Mouse (Mus musculus): ENCODE measurements at regions not wholly inside any gene's neighbourhood (a gene's known extent, or its start where the extent isn't known, plus 50 kb on each side); places are given as distances from the start of the nearest gene placed in this dataset.

DNA sequence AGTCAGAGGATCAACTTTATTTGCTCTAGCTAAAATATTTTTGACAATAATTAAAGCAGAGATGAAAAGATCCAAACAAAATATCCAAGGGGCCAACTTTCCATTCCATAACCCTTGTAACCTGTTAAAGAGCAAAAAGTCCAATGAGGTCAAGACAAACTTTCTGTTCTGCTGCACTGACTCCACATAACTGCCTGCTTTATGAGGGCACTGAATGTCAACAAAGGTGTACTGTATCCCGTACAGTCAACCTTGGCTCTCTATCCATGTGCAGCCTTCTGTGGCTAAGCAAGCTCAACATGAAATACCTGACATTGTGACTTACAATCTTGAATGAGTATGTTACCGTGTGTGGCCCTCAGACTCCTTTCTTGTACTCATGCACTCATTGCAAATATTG, 166.3 kb downstream of the Pfkfb3 start:
- intact Hi-C loops (cut with DNase I) = no loop called here
- no peak overlapping the region for H3K4me3 ChIP-seq
- H3K27ac ChIP-seq = no peak overlapping the region
- DNase-seq (ENCODE audit: extremely low spot score in 1 of 2, low spot score in 2 of 2) = no peak
- TF ChIP-seq CTCF (IDR thresholded peaks at IDR 0.05) = no peak

DNA sequence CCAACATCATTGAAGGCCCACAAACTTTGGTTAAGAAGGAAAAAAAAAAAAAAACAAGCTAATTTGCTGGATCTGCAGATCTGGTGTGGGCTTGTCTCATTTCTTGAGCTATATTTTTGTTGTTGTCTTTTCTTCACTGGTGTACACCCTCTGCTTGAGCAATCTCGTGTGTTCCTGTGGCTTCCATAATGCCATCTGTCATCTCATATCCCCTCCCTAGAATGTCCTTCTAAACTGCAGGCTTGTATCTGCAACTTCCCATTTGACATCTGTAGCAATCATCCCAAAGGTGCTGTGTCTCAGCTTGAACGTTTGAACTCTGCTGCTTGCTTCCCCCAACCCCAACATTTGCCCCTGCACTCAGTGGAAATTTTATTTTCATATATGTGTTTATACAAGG, 170.1 kb downstream of the Pfkfb3 start:
- intact Hi-C loops (cut with DNase I) = no loop called here
- DNase-seq (ENCODE audit: extremely low spot score in 1 of 2, low spot score in 2 of 2) = no peak

DNA sequence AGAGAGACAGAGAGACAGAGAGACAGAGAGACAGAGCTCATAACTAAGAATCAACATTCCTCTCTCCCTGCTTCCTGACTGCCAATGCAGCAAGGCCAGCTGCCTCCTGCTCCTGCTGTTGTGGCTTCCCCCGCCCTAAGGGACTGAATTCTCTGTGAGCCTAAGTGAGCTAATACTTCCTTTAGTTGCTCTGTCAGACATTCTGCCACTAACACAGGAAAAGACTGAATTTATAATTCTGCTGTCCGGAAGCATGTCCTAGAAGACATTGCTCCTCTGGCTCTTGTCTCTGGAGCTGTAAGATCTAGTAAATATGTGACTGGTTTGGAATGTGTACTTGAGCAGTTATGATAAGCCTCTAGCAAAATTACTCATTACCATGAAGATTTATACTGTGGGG, 176.7 kb downstream of the Pfkfb3 start:
- Histone ChIP-seq H3K27ac (no peak overlapping the region), H3K4me3 (no peak overlapping the region)
- no peak for DNase-seq (ENCODE audit: extremely low spot score in 1 of 2, low spot score in 2 of 2)
- intact Hi-C loops (cut with DNase I) = no loop called here
- TF ChIP-seq CTCF (IDR thresholded peaks at IDR 0.05) = no peak

More for the DNA sequence above, 170.1 kb downstream of the Pfkfb3 start:
- Histone ChIP-seq H3K4me3 (no peak overlapping the region), H3K27ac (no peak overlapping the region)
- no peak for TF ChIP-seq CTCF (IDR thresholded peaks at IDR 0.05)

DNA sequence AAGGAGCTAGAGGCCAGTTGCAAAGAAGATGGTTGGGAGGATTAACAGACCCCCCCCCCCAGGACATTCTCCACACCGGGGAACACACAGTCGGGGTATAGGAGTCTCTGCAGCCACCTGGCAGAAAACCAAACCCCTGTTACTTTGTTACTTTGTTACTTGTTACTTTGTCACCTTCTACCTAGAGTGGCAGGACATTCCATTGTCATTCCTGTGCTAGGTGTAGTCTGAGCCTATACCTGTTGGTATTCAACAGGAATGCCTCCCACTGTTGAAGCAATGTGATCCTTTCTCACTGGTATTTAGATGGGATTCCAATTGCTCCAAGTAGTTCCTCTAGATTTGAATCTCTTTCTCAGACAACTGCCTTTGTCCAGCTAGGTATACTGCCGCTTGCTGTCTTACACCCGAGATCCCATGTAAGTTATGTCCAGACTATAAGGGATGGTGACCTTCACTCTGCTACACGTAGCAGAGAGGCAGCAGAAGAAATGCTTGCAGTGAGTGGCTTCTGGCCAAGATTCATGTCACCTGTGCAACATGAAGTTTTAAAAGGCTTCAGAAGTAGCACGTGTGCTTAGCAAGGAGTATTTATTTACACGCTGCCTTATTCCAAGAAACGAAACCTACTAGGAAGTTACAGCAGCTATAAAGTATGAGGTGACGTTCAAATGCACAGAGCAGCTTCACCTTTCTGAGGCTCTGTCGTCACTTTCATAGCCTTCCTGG, 178.0 kb downstream of the Pfkfb3 start:
- H3K4me3 ChIP-seq = no peak overlapping the region
- TF ChIP-seq CTCF (IDR thresholded peaks at IDR 0.05) = no peak
- intact Hi-C loops (cut with DNase I) = no loop called here
- H3K27ac ChIP-seq = no peak overlapping the region
- DNase-seq (ENCODE audit: extremely low spot score in 1 of 2, low spot score in 2 of 2) = no peak

DNA sequence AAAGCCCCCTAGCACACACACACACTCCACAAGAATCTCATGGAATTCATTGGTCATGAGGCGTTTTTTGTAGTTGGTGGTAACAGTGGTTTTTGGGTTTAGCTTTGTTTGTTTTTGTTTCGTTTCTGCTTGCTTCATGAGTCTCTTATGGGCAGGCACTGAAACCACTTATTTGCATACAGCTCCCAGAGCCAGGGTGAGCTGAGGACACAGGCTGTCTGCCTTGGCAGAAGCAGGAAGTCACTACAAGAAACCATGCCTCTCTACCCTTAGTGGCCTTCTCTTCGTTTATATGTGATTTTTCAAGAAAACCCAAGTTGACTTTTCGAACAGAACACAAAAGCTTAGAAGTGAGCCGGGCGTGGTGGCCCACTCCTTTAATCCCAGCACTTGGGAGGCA, 178.8 kb downstream of the Pfkfb3 start:
- Histone ChIP-seq H3K27ac (no peak overlapping the region), H3K4me3 (no peak overlapping the region)
- no peak for DNase-seq (ENCODE audit: extremely low spot score in 1 of 2, low spot score in 2 of 2)
- no peak for TF ChIP-seq CTCF (IDR thresholded peaks at IDR 0.05)
- intact Hi-C loops (cut with DNase I) = no loop called here

DNA sequence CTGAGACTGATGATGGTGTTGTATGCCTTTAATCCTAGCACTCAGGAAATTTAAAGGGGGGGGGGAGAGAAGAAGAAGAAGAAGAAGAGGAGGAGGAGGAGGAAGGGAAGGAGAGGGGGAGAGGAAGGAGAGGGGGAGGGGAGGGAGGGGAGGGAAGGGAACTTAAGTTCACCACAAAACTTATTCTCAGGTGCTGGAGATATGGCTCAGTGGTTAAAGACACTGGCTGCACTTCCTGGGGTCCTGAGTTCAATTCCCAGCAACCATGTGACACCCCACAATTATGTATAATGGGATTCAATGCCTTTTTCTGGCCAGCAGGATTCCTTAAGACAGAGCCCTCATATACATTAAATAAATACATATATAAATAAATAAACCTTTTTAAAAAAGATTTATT, 183.6 kb downstream of the Pfkfb3 start:
- Histone ChIP-seq H3K27ac (no peak overlapping the region), H3K4me3 (no peak overlapping the region)
- DNase-seq (ENCODE audit: extremely low spot score in 1 of 2, low spot score in 2 of 2) = no peak
- intact Hi-C loops (cut with DNase I) = no loop called here
- no peak for TF ChIP-seq CTCF (IDR thresholded peaks at IDR 0.05)

DNA sequence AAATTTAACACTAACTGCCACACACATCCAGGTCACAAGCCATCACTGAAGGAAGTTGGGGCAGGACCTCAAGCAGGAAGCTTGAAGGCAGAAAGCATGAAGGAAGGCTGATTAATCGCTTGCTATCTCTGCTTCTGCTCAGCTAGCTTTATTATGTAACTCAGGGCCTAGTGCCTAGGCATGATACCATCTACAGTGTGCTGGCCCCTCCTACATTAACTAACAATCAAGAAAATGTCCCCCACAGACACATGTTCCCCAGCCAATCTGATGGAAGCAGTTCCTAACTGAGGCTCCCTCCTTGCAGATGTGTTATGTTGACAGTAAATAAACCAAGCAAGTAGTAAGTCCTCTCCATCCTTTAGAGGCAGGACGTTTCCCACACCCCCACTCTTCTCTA, 186.6 kb downstream of the Pfkfb3 start:
- DNase-seq (ENCODE audit: extremely low spot score in 1 of 2, low spot score in 2 of 2) = no peak
- intact Hi-C loops (cut with DNase I) = no loop called here
- H3K27ac ChIP-seq = no peak overlapping the region
- no peak overlapping the region for H3K4me3 ChIP-seq
- no peak for TF ChIP-seq CTCF (IDR thresholded peaks at IDR 0.05)

DNA sequence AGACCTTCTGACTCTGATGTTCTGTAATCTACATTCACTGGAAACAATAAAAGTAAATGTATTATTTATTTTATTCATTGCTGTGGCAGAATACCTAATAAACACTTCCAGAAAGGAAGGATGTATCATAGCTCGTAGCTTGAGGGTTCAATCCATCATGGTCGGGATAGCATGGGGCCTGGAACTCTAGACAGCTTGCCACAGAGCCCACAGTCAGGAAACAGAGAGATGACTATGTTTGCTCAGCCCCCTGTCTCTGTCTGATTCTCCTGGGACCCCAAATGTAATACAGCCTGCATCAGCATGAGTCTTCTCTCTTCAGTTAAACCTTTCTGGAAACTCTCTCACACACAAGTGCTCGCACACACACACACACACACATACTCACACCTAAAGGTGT, 188.1 kb downstream of the Pfkfb3 start:
- DNase-seq (ENCODE audit: extremely low spot score in 1 of 2, low spot score in 2 of 2) = no peak
- intact Hi-C loops (cut with DNase I) = no loop called here
- Histone ChIP-seq H3K27ac (no peak overlapping the region), H3K4me3 (no peak overlapping the region)
- no peak for TF ChIP-seq CTCF (IDR thresholded peaks at IDR 0.05)

DNA sequence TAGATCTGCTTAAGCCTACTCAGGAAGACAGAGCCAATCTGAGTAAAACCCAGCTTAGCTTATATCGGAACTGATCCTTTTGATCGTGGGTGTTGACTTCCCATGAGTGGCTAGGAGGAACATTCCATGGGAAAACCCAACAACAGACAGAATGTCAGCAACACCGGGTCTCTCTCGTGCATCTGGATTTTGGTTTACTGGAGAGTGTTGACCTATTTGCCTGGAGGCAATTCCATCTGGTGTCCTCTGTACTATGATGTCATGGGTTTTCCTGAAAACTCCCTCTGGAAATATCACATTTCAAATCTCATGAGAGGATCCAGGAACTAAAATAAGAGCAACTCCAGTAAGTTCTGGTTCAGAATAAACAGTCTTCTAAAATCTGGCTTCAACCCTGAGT, 188.5 kb downstream of the Pfkfb3 start:
- DNase-seq (ENCODE audit: extremely low spot score in 1 of 2, low spot score in 2 of 2) = no peak
- TF ChIP-seq CTCF (IDR thresholded peaks at IDR 0.05) = no peak
- no peak overlapping the region for H3K27ac ChIP-seq
- intact Hi-C loops (cut with DNase I) = no loop called here
- no peak overlapping the region for H3K4me3 ChIP-seq

DNA sequence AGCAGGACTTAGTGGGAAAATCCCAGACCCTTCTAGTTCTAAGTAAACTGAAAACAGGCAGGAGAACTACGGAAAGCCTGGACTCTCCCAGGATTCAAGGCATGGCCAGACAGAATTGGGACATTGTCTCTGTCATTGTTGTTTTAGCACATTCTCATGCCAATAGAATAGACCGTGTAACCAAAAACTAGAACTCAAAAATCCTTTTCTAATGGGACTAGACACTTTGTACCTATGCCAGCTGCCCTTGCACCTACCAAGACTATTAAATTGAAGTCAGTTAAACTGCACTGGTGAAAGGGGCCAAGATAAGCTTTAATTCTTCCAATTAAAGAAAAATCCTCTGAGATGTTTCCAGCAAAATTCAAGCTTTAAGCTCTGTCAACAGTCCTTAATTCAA, 189.8 kb downstream of the Pfkfb3 start:
- no peak for TF ChIP-seq CTCF (IDR thresholded peaks at IDR 0.05)

DNA sequence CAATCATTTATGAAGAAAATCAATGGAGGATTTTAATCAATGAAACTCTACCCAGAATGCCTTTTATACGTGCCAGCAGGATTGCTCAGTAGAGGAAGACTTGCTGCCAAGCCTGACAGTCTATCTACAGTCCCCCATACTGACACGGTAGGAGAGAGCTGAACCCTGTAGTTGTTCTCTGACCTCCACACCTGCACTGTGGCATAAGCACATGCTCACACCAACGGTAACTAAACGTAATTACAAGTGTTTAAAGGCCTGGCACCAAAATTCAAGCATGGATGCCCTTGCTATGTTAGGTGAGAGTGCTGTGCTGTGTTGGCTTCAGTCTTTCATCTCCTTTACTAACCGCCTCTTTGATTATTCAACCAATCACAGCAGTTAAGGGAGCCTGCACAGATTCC, 190.8 kb downstream of the Pfkfb3 start:
- Histone ChIP-seq H3K4me3 (no peak overlapping the region), H3K27ac (no peak overlapping the region)
- intact Hi-C loops (cut with DNase I) = no loop called here
- DNase-seq (ENCODE audit: extremely low spot score in 1 of 2, low spot score in 2 of 2) = no peak
- no peak for TF ChIP-seq CTCF (IDR thresholded peaks at IDR 0.05)

More for the DNA sequence above, 189.8 kb downstream of the Pfkfb3 start:
- intact Hi-C loops (cut with DNase I) = no loop called here
- H3K4me3 ChIP-seq = no peak overlapping the region
- no peak overlapping the region for H3K27ac ChIP-seq
- no peak for DNase-seq (ENCODE audit: extremely low spot score in 1 of 2, low spot score in 2 of 2)

DNA sequence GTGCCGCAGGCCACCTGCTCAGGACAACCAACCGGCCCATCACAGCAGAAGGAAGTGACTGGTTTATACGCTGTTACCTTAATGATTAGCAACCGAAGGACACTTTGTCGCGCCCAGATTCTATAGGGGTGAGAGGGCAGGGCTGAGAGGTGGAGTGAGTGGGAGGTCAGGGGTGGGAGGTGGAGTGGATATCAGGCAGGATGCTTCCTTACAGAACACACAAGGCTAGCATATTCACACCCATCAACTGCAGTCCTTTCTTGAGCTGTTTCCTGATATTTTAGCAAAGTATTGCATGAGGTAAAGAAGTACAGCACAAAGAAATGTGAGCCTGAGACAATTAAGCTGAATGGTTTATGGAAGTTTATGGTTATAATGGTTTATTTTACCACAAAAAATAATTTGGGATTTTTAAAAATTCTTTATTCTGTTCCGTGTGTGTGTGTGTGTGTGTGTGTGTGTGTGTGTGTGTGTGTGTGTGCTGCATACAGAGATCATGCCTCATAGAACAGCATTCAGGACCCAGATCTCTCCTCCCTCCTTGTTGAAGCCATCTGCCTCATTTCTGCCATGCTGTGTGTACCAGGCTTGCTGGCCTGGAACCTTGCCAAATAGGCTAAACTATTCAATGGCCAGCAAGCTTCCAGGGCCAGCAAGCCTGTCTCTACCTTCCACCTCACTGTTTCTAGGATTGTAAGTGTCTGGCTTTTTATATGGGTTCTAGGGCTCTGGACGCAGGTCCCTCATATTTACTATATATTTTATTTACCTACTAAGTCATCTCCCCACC, 190.5 kb downstream of the Prkcq start:
- DNase-seq (ENCODE audit: extremely low spot score in 1 of 2, low spot score in 2 of 2) = no peak

DNA sequence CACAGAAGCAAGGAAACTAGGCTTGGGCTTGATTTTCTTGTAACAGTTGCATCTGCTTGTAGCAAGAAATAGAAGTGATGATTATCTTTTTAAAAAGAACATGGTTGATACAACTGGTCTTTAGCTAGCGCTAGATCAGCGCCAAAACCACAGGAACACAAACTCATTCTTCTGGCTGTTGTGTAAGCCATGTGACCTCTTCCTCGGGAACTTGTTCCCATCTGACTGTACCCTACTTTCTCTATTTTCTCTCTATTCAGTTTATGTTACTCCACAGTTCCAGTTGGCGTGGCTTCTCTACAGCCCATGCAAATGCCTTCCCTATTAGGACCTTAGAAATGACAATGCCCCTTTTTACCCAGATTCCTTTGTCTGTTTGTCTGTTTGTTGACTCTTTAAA, 187.4 kb downstream of the Prkcq start:
- DNase-seq (ENCODE audit: extremely low spot score in 1 of 2, low spot score in 2 of 2) = no peak
- H3K4me3 ChIP-seq = no peak overlapping the region
- no peak for TF ChIP-seq CTCF (IDR thresholded peaks at IDR 0.05)
- intact Hi-C loops (cut with DNase I) = no loop called here
- no peak overlapping the region for H3K27ac ChIP-seq

More for the DNA sequence above, 190.5 kb downstream of the Prkcq start:
- intact Hi-C loops (cut with DNase I) = no loop called here
- TF ChIP-seq CTCF (IDR thresholded peaks at IDR 0.05) = no peak
- Histone ChIP-seq H3K27ac (no peak overlapping the region), H3K4me3 (no peak overlapping the region)

Measured in left cerebral cortex, adult 2 months (tissue).